Mouse (Mus musculus): ENCODE results near the gene Olfr967. TPM values are rescaled to one million over a fixed set of nuclear protein-coding genes. Genes with fewer than 3 reads are reported as not detected.
"Not testable (repeated sequence)": the region's sequence is repeated elsewhere in the genome, so short reads cannot be mapped to it uniquely, and the experiment has no call there.

Olfr967 gene
- polyA plus RNA-seq (2011; ENCODE audit: insufficient read depth, insufficient read length, low read depth, missing spikeins), result not detected in 2 replicates

- Histone ChIP-seq H3K27ac (ENCODE audit: insufficient read depth, low read length) (no peak within 1 kb of the TSS), H3K4me3 (ENCODE audit: low read depth, low read length) (no peak within 1 kb of the TSS), H3K4me1 (ENCODE audit: control insufficient read depth, insufficient read depth, low read length) (no peaks in the 10 kb centered on the region), H3K36me3 (ENCODE audit: control insufficient read depth, insufficient read depth, low read length, poor library complexity, severe bottlenecking) (no peaks in the 10 kb centered on the region), H3K9ac (ENCODE audit: low read depth, poor library complexity, severe bottlenecking) (no peak within 1 kb of the TSS), H3K27me3 (ENCODE audit: control insufficient read depth, insufficient read depth, low read length, poor library complexity, severe bottlenecking) (no peaks in the 10 kb centered on the region), H3K9me3 (replicated peaks; ENCODE audit: control insufficient read depth, insufficient read depth, low read length, poor library complexity, severe bottlenecking) (0 out of 2 replicates have a peak, but pooled peaks cover 6% of the 10 kb centered on the region)
- no peak for TF ChIP-seq EP300 (IDR thresholded peaks at IDR 0.05; ENCODE audit: insufficient read depth, low read depth, low read length)
- no peak for TF ChIP-seq CTCF (IDR thresholded peaks at IDR 0.05; ENCODE audit: low read depth, low read length)
- no peak for TF ChIP-seq POLR2A (IDR thresholded peaks at IDR 0.05; ENCODE audit: insufficient read depth, low read length)
Observed at GRCm38 (mm10) chr9:39745949-39746348, at the start of gene Olfr967. TSS of gene Olfr967 (plus strand) at chr9:39746249.

DNA sequence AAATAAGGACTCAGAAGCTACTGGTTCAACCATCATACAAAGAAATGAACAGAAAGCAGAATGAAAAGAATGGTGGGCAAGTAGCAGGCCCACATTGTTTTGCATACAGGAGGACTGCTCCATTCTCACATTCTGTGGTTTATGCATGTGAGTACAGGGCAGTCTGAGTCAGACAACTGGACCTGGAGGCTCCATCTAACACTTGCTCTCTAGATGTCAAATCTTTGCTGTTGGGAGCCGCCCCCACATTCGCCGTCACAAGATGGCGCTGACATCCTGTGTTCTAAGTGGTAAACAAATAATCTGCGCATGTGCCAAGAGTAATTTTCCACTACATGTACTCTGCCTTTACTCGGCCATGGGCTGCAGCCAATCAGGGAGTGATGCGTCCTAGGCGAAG, 44.9 kb upstream of the Olfr967 start:
- not testable (repeated sequence) for H3K9me3 ChIP-seq (replicated peaks; ENCODE audit: control insufficient read depth, insufficient read depth, low read length, poor library complexity, severe bottlenecking)

DNA sequence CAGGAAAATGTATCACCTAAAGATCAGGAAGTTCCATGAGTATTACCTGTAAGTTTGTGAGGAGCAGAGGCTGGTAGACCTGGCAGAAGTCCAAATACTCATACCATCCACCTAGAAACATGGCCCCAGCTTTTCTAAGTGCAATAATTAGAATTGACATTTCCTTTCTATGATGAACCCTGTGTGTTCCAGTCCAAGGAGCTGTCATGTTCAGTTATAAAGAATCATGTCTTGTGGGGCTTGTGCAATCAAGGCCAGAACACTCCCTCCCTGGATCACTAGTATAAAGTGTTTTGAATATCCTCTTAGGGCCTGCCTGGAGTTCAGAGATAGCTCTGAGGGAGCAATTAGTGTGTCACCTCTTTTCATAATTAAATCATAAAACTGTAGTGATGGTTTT, 39.0 kb upstream of the Olfr967 start, which contains the start of gene Olfr149:
Olfr149 (minus strand) TSS at position 101 of the 400 bp plus-strand sequence.
- H3K9ac ChIP-seq (ENCODE audit: low read depth, poor library complexity, severe bottlenecking), result no peak within 1 kb of the TSS
- no peaks in the 10 kb centered on the region for H3K36me3 ChIP-seq (ENCODE audit: control insufficient read depth, insufficient read depth, low read length, poor library complexity, severe bottlenecking)
- no peak within 1 kb of the TSS for H3K27ac ChIP-seq (ENCODE audit: insufficient read depth, low read length)
- TF ChIP-seq EP300 (IDR thresholded peaks at IDR 0.05; ENCODE audit: insufficient read depth, low read depth, low read length) (no peak), POLR2A (IDR thresholded peaks at IDR 0.05; ENCODE audit: insufficient read depth, low read length) (no peak), CTCF (IDR thresholded peaks at IDR 0.05; ENCODE audit: low read depth, low read length) (no peak)
- no peak within 1 kb of the TSS for H3K4me3 ChIP-seq (ENCODE audit: low read depth, low read length)
- H3K4me1 ChIP-seq (ENCODE audit: control insufficient read depth, insufficient read depth, low read length), result no peaks in the 10 kb centered on the region
- H3K27me3 ChIP-seq (ENCODE audit: control insufficient read depth, insufficient read depth, low read length, poor library complexity, severe bottlenecking), result no peaks in the 10 kb centered on the region
- H3K9me3 ChIP-seq (replicated peaks; ENCODE audit: control insufficient read depth, insufficient read depth, low read length, poor library complexity, severe bottlenecking), result no peaks in the 10 kb centered on the region

More for the DNA sequence above, 44.9 kb upstream of the Olfr967 start:
- not testable (repeated sequence) for H3K4me1 ChIP-seq (ENCODE audit: control insufficient read depth, insufficient read depth, low read length); H3K36me3 ChIP-seq (ENCODE audit: control insufficient read depth, insufficient read depth, low read length, poor library complexity, severe bottlenecking); H3K4me3 ChIP-seq (ENCODE audit: low read depth, low read length); H3K27ac ChIP-seq (ENCODE audit: insufficient read depth, low read length); H3K9ac ChIP-seq (ENCODE audit: low read depth, poor library complexity, severe bottlenecking); H3K27me3 ChIP-seq (ENCODE audit: control insufficient read depth, insufficient read depth, low read length, poor library complexity, severe bottlenecking)

- TF ChIP-seq EP300 (IDR thresholded peaks at IDR 0.05; ENCODE audit: insufficient read depth, low read depth, low read length) (no peak), POLR2A (IDR thresholded peaks at IDR 0.05; ENCODE audit: insufficient read depth, low read length) (no peak), CTCF (IDR thresholded peaks at IDR 0.05; ENCODE audit: low read depth, low read length) (no peak)
Observed at GRCm38 (mm10) chr9:39708958-39709357, 37.1 kb upstream of the Olfr967 start.

GRCm38 (mm10) chr9:39711053-39711452, 35.0 kb upstream of the Olfr967 start, which contains the start of gene Olfr965:
TSS of gene Olfr965 (plus strand) at chr9:39711353.
- no peaks in the 10 kb centered on the region for H3K9me3 ChIP-seq (replicated peaks; ENCODE audit: control insufficient read depth, insufficient read depth, low read length, poor library complexity, severe bottlenecking)
- no peak within 1 kb of the TSS for H3K4me3 ChIP-seq (ENCODE audit: low read depth, low read length)
- H3K4me1 ChIP-seq (ENCODE audit: control insufficient read depth, insufficient read depth, low read length), result no peaks in the 10 kb centered on the region
- TF ChIP-seq CTCF (IDR thresholded peaks at IDR 0.05; ENCODE audit: low read depth, low read length) (no peak), POLR2A (IDR thresholded peaks at IDR 0.05; ENCODE audit: insufficient read depth, low read length) (no peak), EP300 (IDR thresholded peaks at IDR 0.05; ENCODE audit: insufficient read depth, low read depth, low read length) (no peak)
- no peak within 1 kb of the TSS for H3K9ac ChIP-seq (ENCODE audit: low read depth, poor library complexity, severe bottlenecking)
- H3K36me3 ChIP-seq (ENCODE audit: control insufficient read depth, insufficient read depth, low read length, poor library complexity, severe bottlenecking), result no peaks in the 10 kb centered on the region
- H3K27ac ChIP-seq (ENCODE audit: insufficient read depth, low read length), result no peak within 1 kb of the TSS
- no peaks in the 10 kb centered on the region for H3K27me3 ChIP-seq (ENCODE audit: control insufficient read depth, insufficient read depth, low read length, poor library complexity, severe bottlenecking)

More at GRCm38 (mm10) chr9:39708958-39709357, 37.1 kb upstream of the Olfr967 start:
- H3K27ac ChIP-seq (ENCODE audit: insufficient read depth, low read length), result no peak overlapping the region
- no peaks in the 10 kb centered on the region for H3K36me3 ChIP-seq (ENCODE audit: control insufficient read depth, insufficient read depth, low read length, poor library complexity, severe bottlenecking)
- H3K4me1 ChIP-seq (ENCODE audit: control insufficient read depth, insufficient read depth, low read length), result no peaks in the 10 kb centered on the region
- no peaks in the 10 kb centered on the region for H3K9me3 ChIP-seq (replicated peaks; ENCODE audit: control insufficient read depth, insufficient read depth, low read length, poor library complexity, severe bottlenecking)
- H3K27me3 ChIP-seq (ENCODE audit: control insufficient read depth, insufficient read depth, low read length, poor library complexity, severe bottlenecking), result no peaks in the 10 kb centered on the region
- H3K4me3 ChIP-seq (ENCODE audit: low read depth, low read length), result no peak overlapping the region
- no peak overlapping the region for H3K9ac ChIP-seq (ENCODE audit: low read depth, poor library complexity, severe bottlenecking)

DNA sequence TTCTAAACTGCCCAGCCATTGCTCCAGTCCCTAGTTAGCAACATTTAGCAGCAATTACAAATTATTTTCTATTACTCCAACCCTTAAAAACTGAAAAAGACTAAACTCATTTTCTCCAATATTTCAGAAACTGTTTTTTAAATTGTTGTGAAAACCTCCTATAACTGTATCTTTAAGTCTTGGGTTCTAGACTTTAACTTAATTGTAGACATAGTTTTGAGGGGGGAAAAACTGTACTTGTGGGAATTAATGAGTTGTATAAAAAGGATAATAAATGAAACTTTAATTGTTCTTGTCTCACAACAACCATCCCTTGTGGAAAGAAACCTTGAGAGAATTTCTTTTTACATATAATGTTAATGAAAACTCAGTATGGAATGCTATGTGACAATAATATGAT, 15.4 kb upstream of the Olfr967 start, which contains the start of gene Olfr150:
Olfr150 (plus strand) TSS at position 301 of the 400 bp plus-strand sequence.
- H3K9me3 ChIP-seq (replicated peaks; ENCODE audit: control insufficient read depth, insufficient read depth, low read length, poor library complexity, severe bottlenecking), result no peaks in the 10 kb centered on the region
- H3K27ac ChIP-seq (ENCODE audit: insufficient read depth, low read length), result no peak within 1 kb of the TSS
- TF ChIP-seq POLR2A (IDR thresholded peaks at IDR 0.05; ENCODE audit: insufficient read depth, low read length) (no peak), CTCF (IDR thresholded peaks at IDR 0.05; ENCODE audit: low read depth, low read length) (no peak), EP300 (IDR thresholded peaks at IDR 0.05; ENCODE audit: insufficient read depth, low read depth, low read length) (no peak)
- no peak within 1 kb of the TSS for H3K4me3 ChIP-seq (ENCODE audit: low read depth, low read length)
- no peaks in the 10 kb centered on the region; the same call in 1 of the 2 replicates for H3K27me3 ChIP-seq (ENCODE audit: control insufficient read depth, insufficient read depth, low read length, poor library complexity, severe bottlenecking)
- no peaks in the 10 kb centered on the region for H3K36me3 ChIP-seq (ENCODE audit: control insufficient read depth, insufficient read depth, low read length, poor library complexity, severe bottlenecking)
- H3K4me1 ChIP-seq (ENCODE audit: control insufficient read depth, insufficient read depth, low read length), result no peaks in the 10 kb centered on the region
- no peak within 1 kb of the TSS for H3K9ac ChIP-seq (ENCODE audit: low read depth, poor library complexity, severe bottlenecking)

Measured in ES-Bruce4 (cell line).